Mouse (Mus musculus): ENCODE results near the gene Gm28363. TPM values are rescaled to one million over a fixed set of nuclear protein-coding genes. Genes with fewer than 3 reads are reported as not detected.
"Not testable (repeated sequence)": the region's sequence is repeated elsewhere in the genome, so short reads cannot be mapped to it uniquely, and the experiment has no call there.

Gene Gm28363
- not detected in 2 replicates for polyA plus RNA-seq (2014; fragmentation: Nextera tagmentation; extraction: Ambion mirVana)

- H3K4me3 ChIP-seq (ENCODE audit: low read length); H3K4me2 ChIP-seq (replicated peaks; ENCODE audit: low read depth, low read length); ATAC-seq (ENCODE audit: low FRiP score, low TSS enrichment); H3K9me3 ChIP-seq (ENCODE audit: control insufficient read depth, low read length); H3K36me3 ChIP-seq (ENCODE audit: control insufficient read depth, insufficient read depth, low read length); H3K4me1 ChIP-seq (ENCODE audit: control insufficient read depth, insufficient read depth, low read length); H3K27ac ChIP-seq (ENCODE audit: low read depth, low read length); H3K27me3 ChIP-seq (ENCODE audit: control insufficient read depth, insufficient read depth, low read length); H3K9ac ChIP-seq (ENCODE audit: low read depth, low read length): not testable (repeated sequence)
- whole genome bisulfite sequencing: 78% methylated on average over 2 of the region's 2 CpGs
Measured at GRCm38 (mm10) chr1:117696831-117697230, at the start of gene Gm28363. Gene Gm28363, plus strand, starts transcription at chr1:117697131.

- not testable (repeated sequence) for H3K9me3 ChIP-seq (ENCODE audit: control insufficient read depth, low read length); ATAC-seq (ENCODE audit: low FRiP score, low TSS enrichment); H3K27ac ChIP-seq (ENCODE audit: low read depth, low read length); H3K4me3 ChIP-seq (ENCODE audit: low read length); H3K9ac ChIP-seq (ENCODE audit: low read depth, low read length); H3K27me3 ChIP-seq (ENCODE audit: control insufficient read depth, insufficient read depth, low read length); H3K36me3 ChIP-seq (ENCODE audit: control insufficient read depth, insufficient read depth, low read length); H3K4me2 ChIP-seq (replicated peaks; ENCODE audit: low read depth, low read length); H3K4me1 ChIP-seq (ENCODE audit: control insufficient read depth, insufficient read depth, low read length)
- WGBS: 74% methylated on average over 1 of the region's 1 CpGs
Measured at GRCm38 (mm10) chr1:117650236-117650635, 46.7 kb upstream of the Gm28363 start.

Other genes starting within 250 kb of the Gm28363 start
- not detected in 2 replicates for gene B020011L13Rik, start 84.0 kb downstream of the Gm28363 start, polyA plus RNA-seq (2014; fragmentation: Nextera tagmentation; extraction: Ambion mirVana)
- gene Gm28360, start 132.9 kb downstream of the Gm28363 start, polyA plus RNA-seq (2014; fragmentation: Nextera tagmentation; extraction: Ambion mirVana): not detected in 2 replicates
- not detected in 2 replicates for gene Gm28168, start 230.9 kb downstream of the Gm28363 start, polyA plus RNA-seq (2014; fragmentation: Nextera tagmentation; extraction: Ambion mirVana)